Mouse (Mus musculus) adrenal gland (tissue): Measurements from ENCODE around the gene Asxl1.

ENCODE experiments used
- intact Hi-C: fragments of 180-260 bp; cut with DNase I; formaldehyde crosslinking; loops from one replicate; pipeline ENCODE4 v1.15.1; 2025

The Asxl1 gene

GRCm38 (mm10) chr2:153441228-153441627, 95.6 kb downstream of the Asxl1 start:
- intact Hi-C loops: loop anchor here (5.0 kb wide), 1 partner anchor 94 kb away; the partner anchor contains the start of gene Asxl1

GRCm38 (mm10) chr2:153442720-153443119, 97.1 kb downstream of the Asxl1 start:
- intact Hi-C loops: loop anchor here (5.0 kb wide), 1 partner anchor 95 kb away; the partner anchor contains the start of gene Asxl1

- intact Hi-C loops: loop anchor here (5.0 kb wide), 1 partner anchor 96 kb away; the partner anchor contains the start of gene Asxl1
Observed at GRCm38 (mm10) chr2:153443434-153444240, 98.0 kb downstream of the Asxl1 start.

GRCm38 (mm10) chr2:153444254-153445136, 98.9 kb downstream of the Asxl1 start:
- intact Hi-C loops: loop anchor here (5.0 kb wide), 1 partner anchor 97 kb away; the partner anchor contains the start of gene Asxl1

GRCm38 (mm10) chr2:153445137-153446016, 99.7 kb downstream of the Asxl1 start:
- intact Hi-C loops: no loop called here

- intact Hi-C loops: no loop called here
Observed at GRCm38 (mm10) chr2:153446017-153446408, 100.4 kb downstream of the Asxl1 start.

GRCm38 (mm10) chr2:153446476-153446875, 100.8 kb downstream of the Asxl1 start:
- intact Hi-C loops: no loop called here

- intact Hi-C loops: no loop called here
Observed at GRCm38 (mm10) chr2:153447719-153448118, 102.1 kb downstream of the Asxl1 start.

GRCm38 (mm10) chr2:153448519-153448918, 102.9 kb downstream of the Asxl1 start:
- intact Hi-C loops: no loop called here
